8 mouse cellular contexts compared by ENCODE assay signal in genomic region chr2:32966184-32966688, GRCm38 (mm10). TPM values are rescaled to one million over a fixed set of nuclear protein-coding genes. Genes with fewer than 3 reads are reported as not detected.
DNase-seq lines count a peak whose midpoint lies in the region; ATAC-seq and TF ChIP-seq lines count a peak whose summit lies in the region.

No protein-coding gene starts in this region.

- 10% methylated on average over 13 of the region's 13 CpGs for WGBS in heart, embryonic 11.5 days (ENCODE audit: insufficient replicate concordance)
- 11% methylated on average over 13 of the region's 13 CpGs for WGBS in forebrain, embryonic 13.5 days
- WGBS in liver, embryonic 14.5 days (ENCODE audit: insufficient replicate concordance) = 4% methylated on average over 13 of the region's 13 CpGs

- H3K4me3 ChIP-seq in heart, embryonic 11.5 days (ENCODE audit: low read depth, low read length) = peak overlapping the region; percentile 70
- H3K4me3 ChIP-seq in forebrain, embryonic 13.5 days = peak overlapping the region; percentile 64
- peak overlapping the region; percentile 74 to 80 for H3K4me3 ChIP-seq in liver, embryonic 14.5 days (ENCODE audit: insufficient read depth in 1 of 2, low read depth in 2 of 2, low read length in 2 of 2)

- peaks cover 26% of the 10 kb centered on the region; the same call in 1 of the 2 replicates for H3K4me1 ChIP-seq in heart, embryonic 11.5 days (ENCODE audit: control insufficient read depth, insufficient read depth, low read length)
- H3K4me1 ChIP-seq in forebrain, embryonic 13.5 days = peaks cover 52% of the 10 kb centered on the region
- peaks cover 11 to 20% of the 10 kb centered on the region in 2 experiments for H3K4me1 ChIP-seq in liver, embryonic 14.5 days (replicated peaks; ENCODE audit: control insufficient read depth in 2 of 2, insufficient read depth in 2 of 2, low read length in 1 of 2)

- no peaks in the 10 kb centered on the region for H3K9me3 ChIP-seq in heart, embryonic 11.5 days (replicated peaks; ENCODE audit: control insufficient read depth, low read length)
- no peaks in the 10 kb centered on the region for H3K9me3 ChIP-seq in forebrain, embryonic 13.5 days (replicated peaks)
- no peaks in the 10 kb centered on the region for H3K9me3 ChIP-seq in liver, embryonic 14.5 days (ENCODE audit: control insufficient read depth, low read length)

- peaks cover 15% of the 10 kb centered on the region; the same call in 1 of the 2 replicates for H3K36me3 ChIP-seq in heart, embryonic 11.5 days (ENCODE audit: control insufficient read depth, insufficient read depth, low read length)
- H3K36me3 ChIP-seq in forebrain, embryonic 13.5 days (ENCODE audit: poor library complexity, severe bottlenecking) = peaks cover 24% of the 10 kb centered on the region
- peaks cover 19% of the 10 kb centered on the region for H3K36me3 ChIP-seq in liver, embryonic 14.5 days (replicated peaks; ENCODE audit: control insufficient read depth, insufficient read depth, low read depth)

- no peak for DNase-seq in heart, postnatal 10 days
- DNase-seq in CD4-positive helper T cell, adult 2 months (ENCODE audit: low read depth, low spot score) = peak; percentile 28
- DNase-seq in liver, embryonic 14.5 days (ENCODE audit: low read depth in 3 of 3, low spot score in 3 of 3) = no peak
- DNase-seq in frontal cortex, postnatal 10 days (ENCODE audit: low spot score in 2 of 2) = no peak

- peak overlapping the region; percentile 86 for H3K9ac ChIP-seq in heart, embryonic 11.5 days (ENCODE audit: low read depth, low read length)
- H3K9ac ChIP-seq in forebrain, embryonic 13.5 days = peak overlapping the region; percentile 76
- peak overlapping the region; percentile 92 for H3K9ac ChIP-seq in liver, embryonic 14.5 days (replicated peaks)

- H3K4me2 ChIP-seq in heart, embryonic 11.5 days = peak overlapping the region; percentile 90
- H3K4me2 ChIP-seq in forebrain, embryonic 13.5 days = peak overlapping the region; percentile 82
- H3K4me2 ChIP-seq in liver, embryonic 14.5 days (ENCODE audit: low read depth) = peak overlapping the region; percentile 89

- no peaks in the 10 kb centered on the region for H3K27me3 ChIP-seq in heart, embryonic 11.5 days (ENCODE audit: control insufficient read depth, insufficient read depth, low read length)
- H3K27me3 ChIP-seq in forebrain, embryonic 13.5 days = no peaks in the 10 kb centered on the region
- H3K27me3 ChIP-seq in liver, embryonic 14.5 days (ENCODE audit: control insufficient read depth, insufficient read depth, low read length) = no peaks in the 10 kb centered on the region

- peak overlapping the region; percentile 97 for H3K27ac ChIP-seq in heart, embryonic 11.5 days (ENCODE audit: low read depth, low read length)
- peak overlapping the region; percentile 89 for H3K27ac ChIP-seq in forebrain, embryonic 13.5 days
- peak overlapping the region; percentile 86 for H3K27ac ChIP-seq in liver, embryonic 14.5 days

- ATAC-seq in heart, embryonic 11.5 days (replicated peaks; ENCODE audit: insufficient number of reproducible peaks, low FRiP score, low TSS enrichment) = no peak
- no peak for ATAC-seq in forebrain, embryonic 13.5 days
- no peak for ATAC-seq in liver, embryonic 14.5 days (ENCODE audit: insufficient read depth)
- no peak for ATAC-seq in frontal cortex, adult (ENCODE audit: low TSS enrichment)
- no peak for ATAC-seq in activated CD4-positive, CD25-positive, alpha-beta regulatory T cell, adult 4 months

- TF ChIP-seq EP300 in liver, embryonic 14.5 days (IDR thresholded peaks at IDR 0.05; ENCODE audit: low read depth) = no peak

- intact Hi-C loops in heart, postnatal 10 days (cut with DNase I) = no loop called here

- TF ChIP-seq CTCF in liver, embryonic 14.5 days (IDR thresholded peaks at IDR 0.05; ENCODE audit: low read depth) = no peak

RNA-seq across cellular contexts. Expression of gene Lrsam1, which starts 4.8 kb away (rescaled TPM):
- 6.7 and 7.4 TPM in 2 replicates for polyA plus RNA-seq in heart, embryonic 11.5 days (2014; fragmentation: Nextera tagmentation; extraction: Ambion mirVana)
- 10 to 100 TPM; 10.7 to 16.2 TPM for total RNA-seq in heart, postnatal 10 days (2021)
- polyA plus RNA-seq in forebrain, embryonic 13.5 days (2015; fragmentation: Nextera tagmentation; extraction: Ambion mirVana) = 14.8 and 15.5 TPM in 2 replicates
- 1.9 and 2.5 TPM in 2 replicates for polyA plus RNA-seq in liver, embryonic 14.5 days (2012; rRNA removed)
- 1.1 and 1.8 TPM in 2 replicates for polyA plus RNA-seq in liver, embryonic 14.5 days (2014; fragmentation: Nextera tagmentation; extraction: Ambion mirVana)
- 1 to 10 TPM; 4.1 to 4.7 TPM for polyA plus RNA-seq in activated CD4-positive, CD25-positive, alpha-beta regulatory T cell, adult 4 months (2017; shearing (Covaris generic))

RNA-seq across cellular contexts. Expression of gene Rpl12, which starts 4.9 kb away (rescaled TPM):
- polyA plus RNA-seq in heart, embryonic 11.5 days (2014; fragmentation: Nextera tagmentation; extraction: Ambion mirVana) = 131 and 158 TPM in 2 replicates
- 100 to 1,000 TPM in 1 of 2 experiments, 10 to 100 TPM in 1; 94.4 to 121 TPM for total RNA-seq in heart, postnatal 10 days (2021)
- polyA plus RNA-seq in forebrain, embryonic 13.5 days (2015; fragmentation: Nextera tagmentation; extraction: Ambion mirVana) = 111 and 118 TPM in 2 replicates
- polyA plus RNA-seq in liver, embryonic 14.5 days (2012; rRNA removed) = 311 and 646 TPM in 2 replicates
- 144 and 162 TPM in 2 replicates for polyA plus RNA-seq in liver, embryonic 14.5 days (2014; fragmentation: Nextera tagmentation; extraction: Ambion mirVana)
- polyA plus RNA-seq in activated CD4-positive, CD25-positive, alpha-beta regulatory T cell, adult 4 months (2017; shearing (Covaris generic)) = 100 to 1,000 TPM in 1 of 2 experiments, 10 to 100 TPM in 1; 52.9 to 648 TPM

RNA-seq across cellular contexts. Expression of gene Slc2a8, which starts 15.6 kb away (rescaled TPM):
- polyA plus RNA-seq in heart, embryonic 11.5 days (2014; fragmentation: Nextera tagmentation; extraction: Ambion mirVana) = 12.1 and 13.2 TPM in 2 replicates
- 10 to 100 TPM; 17.3 to 17.9 TPM for total RNA-seq in heart, postnatal 10 days (2021)
- polyA plus RNA-seq in forebrain, embryonic 13.5 days (2015; fragmentation: Nextera tagmentation; extraction: Ambion mirVana) = 15.4 and 18.3 TPM in 2 replicates
- polyA plus RNA-seq in liver, embryonic 14.5 days (2012; rRNA removed) = 5.1 and 7.2 TPM in 2 replicates
- 4.9 and 6.8 TPM in 2 replicates for polyA plus RNA-seq in liver, embryonic 14.5 days (2014; fragmentation: Nextera tagmentation; extraction: Ambion mirVana)
- polyA plus RNA-seq in activated CD4-positive, CD25-positive, alpha-beta regulatory T cell, adult 4 months (2017; shearing (Covaris generic)) = 1 to 10 TPM; 2.3 to 2.9 TPM
